Mouse (Mus musculus): Measurements from ENCODE around the gene Tgfbr2.

DNA sequence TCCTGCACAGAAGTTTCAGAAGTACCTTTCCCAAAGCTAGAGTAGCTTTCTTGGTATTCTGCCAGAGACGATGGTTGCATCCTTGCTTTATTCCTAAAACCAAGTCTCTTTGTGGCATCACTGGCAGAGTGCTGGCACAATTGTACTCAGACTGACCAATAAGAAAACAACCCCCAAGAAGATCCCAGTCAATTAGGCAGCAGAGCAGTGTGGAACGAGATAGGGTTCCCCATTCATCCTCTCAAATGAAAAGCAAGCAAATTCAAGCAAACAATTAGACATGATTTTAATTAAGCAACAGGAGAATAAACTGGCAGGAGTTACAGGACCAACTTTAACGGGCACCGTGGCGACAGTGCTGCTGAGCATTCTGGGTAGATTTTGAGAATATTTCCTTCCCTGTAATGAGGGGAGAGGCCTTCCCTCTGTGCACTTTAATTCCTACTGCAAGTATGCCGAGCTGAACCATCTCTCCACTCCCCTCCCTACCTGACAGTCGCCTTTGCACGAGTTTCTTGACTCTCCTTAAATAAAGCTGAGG lies 56.8 kb downstream of the Tgfbr2 start:
- TF ChIP-seq TBP (IDR thresholded peaks at IDR 0.05; ENCODE audit: low read depth, low read length) (no peak), CTCF (IDR thresholded peaks at IDR 0.05 in 2 of 3, conservative IDR thresholded peaks at IDR 0.05 in 1 of 3; ENCODE audit: control insufficient read depth in 1 of 3, insufficient read depth in 1 of 3, low read depth in 2 of 3, low read length in 3 of 3, poor library complexity in 1 of 3, severe bottlenecking in 1 of 3) (no peak), ZKSCAN1 (IDR thresholded peaks at IDR 0.05; ENCODE audit: low read depth, low read length) (no peak), POLR2A (IDR thresholded peaks at IDR 0.05; ENCODE audit: control insufficient read depth in 1 of 2, insufficient read depth in 1 of 2, low read depth in 1 of 2, low read length in 2 of 2, poor library complexity in 1 of 2) (no peak), E2F4 (IDR thresholded peaks at IDR 0.05; ENCODE audit: borderline replicate concordance, low read depth, low read length) (no peak), USF1 (IDR thresholded peaks at IDR 0.05; ENCODE audit: low read depth, low read length) (no peak), GABPA (IDR thresholded peaks at IDR 0.05; ENCODE audit: low read depth, low read length) (no peak), JUND (IDR thresholded peaks at IDR 0.05; ENCODE audit: low read depth, low read length) (no peak), MXI1 (IDR thresholded peaks at IDR 0.05; ENCODE audit: low read depth, low read length) (no peak), CHD1 (IDR thresholded peaks at IDR 0.05; ENCODE audit: low read depth, low read length) (no peak), SMC3 (IDR thresholded peaks at IDR 0.05; ENCODE audit: low read depth, low read length) (no peak), UBTF (IDR thresholded peaks at IDR 0.05; ENCODE audit: borderline replicate concordance, insufficient read depth, low read depth, low read length) (no peak), CHD2 (IDR thresholded peaks at IDR 0.05; ENCODE audit: low read length) (no peak), NELFE (IDR thresholded peaks at IDR 0.05; ENCODE audit: low read depth, low read length) (no peak)
